Mouse (Mus musculus): ENCODE data around the gene Agpat4. TPM values are rescaled to one million over a fixed set of nuclear protein-coding genes. Genes with fewer than 3 reads are reported as not detected.

Agpat4 gene
- total and polyA plus RNA-seq, 2 experiments from 2014 or later: 53.6 to 56.6 TPM

- H3K27ac ChIP-seq: no peak overlapping the region; the same call in 1 of the 2 replicates
- peak; percentile 27 for DNase-seq (ENCODE audit: low spot score)
- TF ChIP-seq CTCF (IDR thresholded peaks at IDR 0.05; ENCODE audit: low read depth): no peak
- no peaks in the 10 kb centered on the region for H3K27me3 ChIP-seq (ENCODE audit: insufficient read depth, low read length)
- H3K4me1 ChIP-seq (ENCODE audit: insufficient read depth, low read length): no peaks in the 10 kb centered on the region
- H3K4me3 ChIP-seq (ENCODE audit: low read length): no peak overlapping the region
- no peaks in the 10 kb centered on the region for H3K36me3 ChIP-seq (ENCODE audit: insufficient read depth, low read length)
- 43% methylated on average over 4 of the region's 4 CpGs for WGBS
- H3K9ac ChIP-seq (replicated peaks; ENCODE audit: low read length): no peak overlapping the region
- ATAC-seq: no peak
- H3K4me2 ChIP-seq (ENCODE audit: low read depth, low read length): no peak overlapping the region
- no peaks in the 10 kb centered on the region for H3K9me3 ChIP-seq (ENCODE audit: low read length)
Measured at GRCm38 (mm10) chr17:12106255-12106654, 12.2 kb upstream of the Agpat4 start.

GRCm38 (mm10) chr17:12113626-12114025 is 4.9 kb upstream of the Agpat4 start:
- Histone ChIP-seq H3K27ac (no peak overlapping the region), H3K36me3 (ENCODE audit: insufficient read depth, low read length) (no peaks in the 10 kb centered on the region), H3K4me2 (ENCODE audit: low read depth, low read length) (no peak overlapping the region), H3K4me1 (ENCODE audit: insufficient read depth, low read length) (no peaks in the 10 kb centered on the region), H3K9ac (replicated peaks; ENCODE audit: low read length) (no peak overlapping the region), H3K27me3 (ENCODE audit: insufficient read depth, low read length) (no peaks in the 10 kb centered on the region), H3K4me3 (ENCODE audit: low read length) (no peak overlapping the region), H3K9me3 (ENCODE audit: low read length) (no peaks in the 10 kb centered on the region)
- no peak for DNase-seq (ENCODE audit: low spot score)
- 91% methylated on average over 6 of the region's 6 CpGs for WGBS
- no peak for TF ChIP-seq CTCF (IDR thresholded peaks at IDR 0.05; ENCODE audit: low read depth)
- ATAC-seq: no peak

GRCm38 (mm10) chr17:12115086-12115485 is 3.4 kb upstream of the Agpat4 start:
- 70% methylated on average over 2 of the region's 2 CpGs for WGBS
- no peak for ATAC-seq
- TF ChIP-seq CTCF (IDR thresholded peaks at IDR 0.05; ENCODE audit: low read depth): no peak

GRCm38 (mm10) chr17:12118131-12118530 is 373 bp upstream of the Agpat4 start:
- H3K4me2 ChIP-seq (ENCODE audit: low read depth, low read length): peak overlapping the region; percentile 96
- DNase-seq (ENCODE audit: low spot score) (no peak), ATAC-seq (no peak)
- H3K9ac ChIP-seq (replicated peaks; ENCODE audit: low read length): peak overlapping the region; percentile 61; the same call in 1 of the 2 replicates
- TF ChIP-seq CTCF (IDR thresholded peaks at IDR 0.05; ENCODE audit: low read depth): no peak
- no peaks in the 10 kb centered on the region for H3K36me3 ChIP-seq (ENCODE audit: insufficient read depth, low read length)
- 10% methylated on average over 9 of the region's 9 CpGs for WGBS
- H3K9me3 ChIP-seq (ENCODE audit: low read length): no peaks in the 10 kb centered on the region
- peaks cover 17% of the 10 kb centered on the region; the same call in 1 of the 2 replicates for H3K4me1 ChIP-seq (ENCODE audit: insufficient read depth, low read length)
- H3K27ac ChIP-seq: no peak overlapping the region
- H3K4me3 ChIP-seq (ENCODE audit: low read length): peak overlapping the region; percentile 67
- no peaks in the 10 kb centered on the region for H3K27me3 ChIP-seq (ENCODE audit: insufficient read depth, low read length)

More at GRCm38 (mm10) chr17:12115086-12115485, 3.4 kb upstream of the Agpat4 start:
- Histone ChIP-seq H3K27ac (no peak overlapping the region), H3K4me3 (ENCODE audit: low read length) (no peak overlapping the region), H3K4me1 (ENCODE audit: insufficient read depth, low read length) (0 out of 2 replicates have a peak, but pooled peaks cover under 1% of the 10 kb centered on the region), H3K27me3 (ENCODE audit: insufficient read depth, low read length) (no peaks in the 10 kb centered on the region), H3K9me3 (ENCODE audit: low read length) (no peaks in the 10 kb centered on the region), H3K36me3 (ENCODE audit: insufficient read depth, low read length) (no peaks in the 10 kb centered on the region), H3K9ac (replicated peaks; ENCODE audit: low read length) (no peak overlapping the region), H3K4me2 (ENCODE audit: low read depth, low read length) (no peak overlapping the region)
- DNase-seq (ENCODE audit: low spot score): no peak

- H3K36me3 ChIP-seq (ENCODE audit: insufficient read depth, low read length): no peaks in the 10 kb centered on the region
- no peaks in the 10 kb centered on the region for H3K9me3 ChIP-seq (ENCODE audit: low read length)
- H3K9ac ChIP-seq (replicated peaks; ENCODE audit: low read length): peak overlapping the region; percentile 61
- peak overlapping the region; percentile 89 for H3K27ac ChIP-seq
- peaks cover 17% of the 10 kb centered on the region; the same call in 1 of the 2 replicates for H3K4me1 ChIP-seq (ENCODE audit: insufficient read depth, low read length)
- DNase-seq (ENCODE audit: low spot score) (peak; percentile 94), ATAC-seq (peak; percentile 96)
- H3K4me2 ChIP-seq (ENCODE audit: low read depth, low read length): peak overlapping the region; percentile 96
- no peak for TF ChIP-seq CTCF (IDR thresholded peaks at IDR 0.05; ENCODE audit: low read depth)
- peak overlapping the region; percentile 67 for H3K4me3 ChIP-seq (ENCODE audit: low read length)
- 1% methylated on average over 30 of the region's 30 CpGs for WGBS
- H3K27me3 ChIP-seq (ENCODE audit: insufficient read depth, low read length): no peaks in the 10 kb centered on the region
Measured at GRCm38 (mm10) chr17:12118926-12119641, 580 bp downstream of the Agpat4 start.

GRCm38 (mm10) chr17:12119675-12120074 is 1.2 kb downstream of the Agpat4 start:
- DNase-seq (ENCODE audit: low spot score) (peak; percentile 85), ATAC-seq (peak; percentile 69)
- peak overlapping the region; percentile 89 for H3K27ac ChIP-seq
- no peaks in the 10 kb centered on the region for H3K36me3 ChIP-seq (ENCODE audit: insufficient read depth, low read length)
- H3K4me3 ChIP-seq (ENCODE audit: low read length): peak overlapping the region; percentile 67
- no peak for TF ChIP-seq CTCF (IDR thresholded peaks at IDR 0.05; ENCODE audit: low read depth)
- peak overlapping the region; percentile 96 for H3K4me2 ChIP-seq (ENCODE audit: low read depth, low read length)
- no peaks in the 10 kb centered on the region for H3K27me3 ChIP-seq (ENCODE audit: insufficient read depth, low read length)
- WGBS: under 1% methylated on average over 12 of the region's 12 CpGs
- H3K9ac ChIP-seq (replicated peaks; ENCODE audit: low read length): peak overlapping the region; percentile 61
- no peaks in the 10 kb centered on the region for H3K9me3 ChIP-seq (ENCODE audit: low read length)
- H3K4me1 ChIP-seq (ENCODE audit: insufficient read depth, low read length): peaks cover 17% of the 10 kb centered on the region; the same call in 1 of the 2 replicates

GRCm38 (mm10) chr17:12120268-12120667 is 1.8 kb downstream of the Agpat4 start:
- 20% methylated on average over 5 of the region's 5 CpGs for WGBS
- no peaks in the 10 kb centered on the region for H3K9me3 ChIP-seq (ENCODE audit: low read length)
- no peak overlapping the region for H3K9ac ChIP-seq (replicated peaks; ENCODE audit: low read length)
- no peaks in the 10 kb centered on the region for H3K27me3 ChIP-seq (ENCODE audit: insufficient read depth, low read length)
- no peak for ATAC-seq
- H3K4me3 ChIP-seq (ENCODE audit: low read length): peak overlapping the region; percentile 67
- H3K36me3 ChIP-seq (ENCODE audit: insufficient read depth, low read length): no peaks in the 10 kb centered on the region
- no peak for TF ChIP-seq CTCF (IDR thresholded peaks at IDR 0.05; ENCODE audit: low read depth)
- no peak for DNase-seq (ENCODE audit: low spot score)
- H3K4me2 ChIP-seq (ENCODE audit: low read depth, low read length): peak overlapping the region; percentile 96
- peaks cover 17% of the 10 kb centered on the region; the same call in 1 of the 2 replicates for H3K4me1 ChIP-seq (ENCODE audit: insufficient read depth, low read length)
- H3K27ac ChIP-seq: no peak overlapping the region

Data from hindbrain, postnatal 0 days (tissue).